Mouse (Mus musculus) erythroblast, adult 5-6 weeks (primary cell): ENCODE data around the gene Ccdc144b. TPM values are rescaled to one million over a fixed set of nuclear protein-coding genes. Genes with fewer than 3 reads are reported as not detected.

Experiments
- ATAC-seq: replicated peaks from 2 replicates; pipeline ENCODE4 v1.8.0; 2016; ENCODE audit warnings: moderate number of reproducible peaks, mild to moderate bottlenecking, moderate TSS enrichment, inconsistent platforms; ENCODE audit not compliant: poor library complexity, low FRiP score, severe bottlenecking
- total RNA-seq, 2 experiments: library from RNA; stranded (forward) in 1 of 2; stranded (reverse) in 1 of 2; fragments of 150-400 nt in 1 of 2; fragments of 200-764, 138-1000 nt in 1 of 2; gene quantifications; 2 replicates each; pipeline versions ENCODE4 v1.2.3 to v1.2.4; 2015 to 2017; ENCODE audit warnings: low replicate concordance in 2 of 2

Ccdc144b gene
- total RNA-seq, 2 experiments from 2014 or later, result 0.26 TPM; not detected in 1

- no peak for ATAC-seq
Observed at GRCm38 (mm10) chr3:35964928-35965327, 88.4 kb downstream of the Ccdc144b start.

GRCm38 (mm10) chr3:35963921-35964320 is 89.4 kb downstream of the Ccdc144b start:
- no peak for ATAC-seq

- ATAC-seq, result no peak
Observed at GRCm38 (mm10) chr3:35963401-35963800, 89.9 kb downstream of the Ccdc144b start.

- no peak for ATAC-seq
Observed at GRCm38 (mm10) chr3:35962967-35963366, 90.4 kb downstream of the Ccdc144b start.

Other genes with a start within 250 kb of the Ccdc144b start
- gene Dcun1d1, start 116.1 kb downstream of the Ccdc144b start, total RNA-seq (2015; ENCODE audit: low replicate concordance), result 237 and 278 TPM in 2 replicates
- 289 and 306 TPM in 2 replicates for gene Dcun1d1, start 116.1 kb downstream of the Ccdc144b start, total RNA-seq (2017; ENCODE audit: low replicate concordance)
- 2.1 and 11.3 TPM in 2 replicates for gene Mccc1, start 52.9 kb downstream of the Ccdc144b start, total RNA-seq (2015; ENCODE audit: low replicate concordance)
- gene Mccc1, start 52.9 kb downstream of the Ccdc144b start, total RNA-seq (2017; ENCODE audit: low replicate concordance), result 2.1 and 7.3 TPM in 2 replicates
- 4.2 TPM in 2 replicates for gene Acad9, start 12.4 kb upstream of the Ccdc144b start, total RNA-seq (2015; ENCODE audit: low replicate concordance)
- gene Acad9, start 12.4 kb upstream of the Ccdc144b start, total RNA-seq (2017; ENCODE audit: low replicate concordance), result 5.0 and 14.8 TPM in 2 replicates
- under 0.01 and 1.0 TPM in 2 replicates for gene D3Ertd254e, start 97.5 kb upstream of the Ccdc144b start, total RNA-seq (2015; ENCODE audit: low replicate concordance)
- gene D3Ertd254e, start 97.5 kb upstream of the Ccdc144b start, total RNA-seq (2017; ENCODE audit: low replicate concordance), result 0.28 and 1.1 TPM in 2 replicates
- gene Qrfpr, start 168.8 kb upstream of the Ccdc144b start, total RNA-seq (2015; ENCODE audit: low replicate concordance), result not detected in 2 replicates
- not detected in 2 replicates for gene Qrfpr, start 168.8 kb upstream of the Ccdc144b start, total RNA-seq (2017; ENCODE audit: low replicate concordance)